Mouse (Mus musculus): Measurements from ENCODE around the gene Mall.

Mall gene

GRCm38 (mm10) chr2:127729671-127730070 lies at the start of gene Mall:
Mall (minus strand) TSS chr2:127729932.
- DNase-seq (ENCODE audit: low read depth in 1 of 2, low spot score in 2 of 2): no peak

DNA sequence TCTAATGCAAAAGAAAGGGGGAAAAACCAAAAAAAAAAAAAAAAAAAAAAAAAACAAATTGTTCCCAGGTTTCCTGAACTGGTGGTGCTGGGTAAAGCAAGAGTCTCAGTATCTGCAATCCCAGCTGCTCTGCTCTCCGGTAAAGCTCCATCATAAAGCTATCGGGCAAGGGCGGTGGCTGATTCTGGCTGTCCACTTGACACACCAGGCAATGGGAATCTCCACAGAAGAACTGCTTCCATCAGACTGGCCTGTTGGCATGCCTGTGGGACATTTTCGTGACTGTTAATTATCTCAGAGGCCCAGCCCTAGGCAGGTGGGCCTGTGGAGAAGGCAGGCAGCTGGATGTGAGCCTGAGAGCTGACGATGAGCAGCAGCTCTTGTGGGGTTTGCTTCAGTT lies 48.7 kb upstream of the Mall start:
- no peak for DNase-seq (ENCODE audit: low read depth in 1 of 2, low spot score in 2 of 2)

GRCm38 (mm10) chr2:127775013-127775412 lies 45.3 kb upstream of the Mall start:
- DNase-seq (ENCODE audit: low read depth in 1 of 2, low spot score in 2 of 2): no peak

DNA sequence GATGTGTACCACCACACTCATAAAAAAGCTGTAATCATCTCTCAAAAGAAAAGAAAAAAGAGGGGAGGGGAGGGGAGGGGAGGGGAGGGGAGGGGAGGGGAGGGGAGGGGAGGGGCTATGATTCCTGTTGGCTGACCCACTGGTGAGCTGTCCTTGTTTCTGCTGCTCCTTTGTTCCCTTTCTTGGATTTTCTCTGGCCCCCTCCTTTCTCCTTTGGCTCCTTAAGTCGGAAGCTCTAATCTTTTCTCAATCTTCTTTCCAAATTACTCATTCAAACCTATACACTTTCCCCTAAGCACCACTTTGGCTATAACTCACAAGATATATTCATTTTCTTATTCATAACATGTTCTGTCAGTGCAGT lies 44.8 kb upstream of the Mall start:
- no peak for DNase-seq (ENCODE audit: low read depth in 1 of 2, low spot score in 2 of 2)

- no peak for DNase-seq (ENCODE audit: low read depth in 1 of 2, low spot score in 2 of 2)
These were observed 44.3 kb upstream of the Mall start for GRCm38 (mm10) chr2:127773938-127774577.

DNA sequence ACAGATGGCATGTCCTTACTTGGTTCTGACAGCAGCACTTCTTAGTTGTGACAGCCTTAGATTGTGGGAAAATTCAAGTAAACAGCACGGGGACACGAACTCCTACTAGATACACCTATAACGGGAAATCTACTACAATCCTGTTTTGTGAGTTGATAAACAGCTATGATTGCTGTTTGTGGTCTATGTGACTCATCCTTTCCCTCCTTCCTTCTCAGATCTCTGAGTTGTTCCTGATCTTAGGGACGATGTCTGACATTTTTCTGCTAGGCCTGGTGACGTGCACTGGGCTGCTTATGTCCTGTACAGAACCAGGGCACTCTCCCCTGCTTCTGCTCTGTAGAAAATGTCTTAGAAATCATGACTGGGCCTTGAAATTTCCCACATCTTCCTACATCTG lies 31.9 kb upstream of the Mall start:
- no peak for DNase-seq (ENCODE audit: low read depth in 1 of 2, low spot score in 2 of 2)

GRCm38 (mm10) chr2:127760429-127761000 lies 30.8 kb upstream of the Mall start:
- DNase-seq (ENCODE audit: low read depth in 1 of 2, low spot score in 2 of 2): no peak

- DNase-seq (ENCODE audit: low read depth in 1 of 2, low spot score in 2 of 2): no peak
These were observed 30.3 kb upstream of the Mall start for GRCm38 (mm10) chr2:127760014-127760413.

DNA sequence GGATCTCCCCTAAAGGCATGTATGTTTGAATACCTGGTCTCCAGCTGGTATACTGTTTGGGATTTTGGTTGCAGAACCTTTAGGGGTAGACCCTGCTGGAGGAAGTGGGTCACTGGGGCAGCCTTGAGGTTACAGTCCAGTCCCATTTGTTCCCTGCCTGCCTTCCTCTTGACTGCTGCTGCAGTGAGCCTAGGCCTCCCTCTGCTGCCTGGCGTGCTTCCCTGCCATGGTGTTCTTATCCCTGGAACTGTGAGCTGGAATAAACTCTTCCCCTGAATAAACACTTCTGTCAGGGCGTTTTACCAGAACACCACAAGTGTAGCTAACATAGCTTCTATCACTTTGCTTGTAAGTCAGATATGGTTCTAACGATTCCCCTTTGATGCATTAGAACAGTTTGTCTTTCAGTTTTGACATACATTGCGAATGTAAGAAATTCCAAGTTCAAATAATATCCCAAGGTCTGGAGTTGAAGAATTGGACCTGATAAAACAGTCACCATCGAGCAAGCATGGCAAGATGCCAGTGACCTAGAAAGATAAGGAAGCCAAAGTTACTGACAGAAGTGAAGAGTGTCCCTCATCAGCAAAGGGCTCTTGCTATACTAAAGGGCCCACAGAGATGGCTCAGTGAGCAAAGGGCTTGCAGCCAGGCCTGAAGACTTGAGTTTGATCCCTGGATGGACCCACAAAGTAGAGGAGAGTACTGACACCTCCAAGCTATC lies 29.6 kb upstream of the Mall start:
- DNase-seq (ENCODE audit: low read depth in 1 of 2, low spot score in 2 of 2): no peak

GRCm38 (mm10) chr2:127757171-127757570 lies 27.4 kb upstream of the Mall start:
- DNase-seq (ENCODE audit: low read depth in 1 of 2, low spot score in 2 of 2): no peak

DNA sequence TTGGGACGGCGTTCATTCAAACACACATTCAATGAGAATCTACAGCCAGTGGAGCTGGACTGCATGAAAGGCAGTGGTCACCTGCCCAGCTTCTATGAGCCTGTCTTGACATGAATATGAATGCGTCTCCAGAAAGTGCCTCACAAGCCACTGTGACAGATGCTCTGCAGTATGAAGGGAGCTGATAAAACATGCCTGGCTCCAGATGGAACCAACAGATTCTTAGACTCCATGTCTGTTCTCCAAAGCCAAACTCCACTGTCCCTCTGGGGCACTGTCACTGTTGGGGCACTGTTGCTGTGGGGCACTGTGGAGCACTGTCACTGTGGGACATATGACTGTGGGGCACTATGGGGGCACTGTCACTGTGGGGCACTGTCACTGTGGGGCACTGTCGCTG lies 24.4 kb upstream of the Mall start:
- no peak for DNase-seq (ENCODE audit: low read depth in 1 of 2, low spot score in 2 of 2)

DNA sequence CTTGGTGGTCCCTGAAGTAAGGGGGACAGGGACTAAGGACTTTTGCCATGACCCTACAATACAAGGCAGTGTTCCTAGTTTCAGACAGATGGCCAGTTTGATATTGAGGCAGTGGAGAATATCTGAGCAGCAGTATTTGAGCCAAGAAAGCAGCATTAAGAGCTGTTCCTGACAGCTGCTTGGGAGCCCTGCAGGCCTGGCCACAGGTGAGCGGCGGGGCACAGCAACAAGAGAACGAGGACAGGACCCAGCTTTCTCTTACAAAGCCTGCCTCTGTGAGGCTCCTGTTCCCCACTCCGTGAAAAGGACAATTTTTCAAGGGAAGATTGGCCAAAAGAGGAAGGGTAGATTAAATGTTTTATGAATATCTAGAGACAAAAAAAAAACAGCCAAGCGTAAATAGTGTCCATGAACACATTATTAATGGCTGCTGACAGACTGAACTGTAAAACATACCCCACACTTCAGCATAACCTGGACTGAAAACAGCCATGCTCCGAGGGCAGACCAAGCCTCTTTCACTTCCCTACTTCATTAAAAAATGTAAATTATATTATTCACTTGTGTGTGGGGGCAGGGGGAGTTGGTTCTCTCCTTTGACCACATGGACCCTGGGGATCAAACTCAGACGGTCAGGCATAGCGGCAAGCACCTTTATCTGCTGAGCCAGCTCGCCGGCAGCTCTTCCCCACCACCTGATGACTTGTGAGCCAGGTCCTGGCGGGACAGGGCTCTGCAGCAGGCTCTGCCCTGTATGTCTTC lies 22.3 kb upstream of the Mall start:
- no peak for DNase-seq (ENCODE audit: low read depth in 1 of 2, low spot score in 2 of 2)

GRCm38 (mm10) chr2:127749376-127749775 lies 19.6 kb upstream of the Mall start:
- DNase-seq (ENCODE audit: low read depth in 1 of 2, low spot score in 2 of 2): no peak

- DNase-seq (ENCODE audit: low read depth in 1 of 2, low spot score in 2 of 2): no peak
These were observed 18.6 kb upstream of the Mall start for GRCm38 (mm10) chr2:127748316-127748715.

DNA sequence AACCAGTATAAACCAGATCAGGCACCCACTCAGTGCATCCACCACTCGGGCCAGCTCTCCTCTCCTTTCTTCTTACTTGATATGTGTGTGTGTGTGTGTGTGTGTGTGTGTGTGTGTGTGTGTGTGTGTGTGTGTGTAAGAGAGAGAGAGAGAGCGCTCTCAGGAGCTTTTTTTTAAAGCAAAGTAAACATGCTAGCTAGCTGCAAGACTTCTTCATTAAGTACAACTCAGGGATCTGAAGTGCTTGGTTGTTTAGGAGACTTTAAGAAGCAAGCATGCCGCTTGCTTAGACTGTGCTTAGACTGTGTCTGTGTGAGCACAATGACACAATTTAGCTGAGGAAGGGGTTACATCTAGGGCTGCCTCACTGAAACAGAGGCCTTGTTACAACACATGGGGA lies 12.9 kb upstream of the Mall start:
- DNase-seq (ENCODE audit: low read depth in 1 of 2, low spot score in 2 of 2): no peak

DNA sequence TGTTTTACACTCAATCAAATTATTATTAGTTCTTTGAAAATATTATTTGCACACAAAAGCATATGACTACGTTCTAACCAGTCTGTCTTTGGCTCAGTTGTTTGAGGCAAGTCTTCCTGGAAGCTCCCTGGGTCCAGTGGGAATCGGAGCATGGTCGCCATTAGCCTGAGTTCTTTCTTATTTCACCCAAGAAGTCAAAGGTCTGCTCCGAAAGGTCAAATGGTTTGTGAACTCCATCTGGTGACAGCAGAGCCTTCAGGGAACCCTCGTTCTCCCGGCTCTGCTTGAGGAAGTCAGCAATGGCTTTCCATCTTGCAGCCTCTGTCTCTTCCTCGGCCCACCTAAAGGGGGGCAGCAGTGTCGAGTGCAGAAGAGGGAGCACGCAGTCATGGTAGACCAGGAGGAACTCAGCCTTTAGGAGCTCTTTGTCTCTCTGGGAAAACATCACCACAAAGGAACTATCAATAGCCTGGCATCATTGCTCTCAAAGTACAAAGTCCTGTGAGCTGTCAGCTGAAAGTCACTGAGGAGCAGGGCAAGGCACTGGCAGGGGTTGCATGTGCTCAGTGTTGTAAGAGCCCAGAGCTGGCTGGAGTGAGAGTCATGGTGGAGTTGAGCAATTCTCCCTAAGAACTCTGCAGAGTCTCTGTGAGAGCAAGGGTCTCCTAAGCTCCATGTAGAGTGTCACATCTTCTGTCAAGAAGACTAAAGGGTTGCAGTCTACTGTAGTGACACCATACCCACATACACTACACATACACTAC lies 11.2 kb upstream of the Mall start:
- DNase-seq (ENCODE audit: low read depth in 1 of 2, low spot score in 2 of 2): no peak

- DNase-seq (ENCODE audit: low read depth in 1 of 2, low spot score in 2 of 2): no peak
These were observed 8.2 kb upstream of the Mall start for GRCm38 (mm10) chr2:127737885-127738284.

DNA sequence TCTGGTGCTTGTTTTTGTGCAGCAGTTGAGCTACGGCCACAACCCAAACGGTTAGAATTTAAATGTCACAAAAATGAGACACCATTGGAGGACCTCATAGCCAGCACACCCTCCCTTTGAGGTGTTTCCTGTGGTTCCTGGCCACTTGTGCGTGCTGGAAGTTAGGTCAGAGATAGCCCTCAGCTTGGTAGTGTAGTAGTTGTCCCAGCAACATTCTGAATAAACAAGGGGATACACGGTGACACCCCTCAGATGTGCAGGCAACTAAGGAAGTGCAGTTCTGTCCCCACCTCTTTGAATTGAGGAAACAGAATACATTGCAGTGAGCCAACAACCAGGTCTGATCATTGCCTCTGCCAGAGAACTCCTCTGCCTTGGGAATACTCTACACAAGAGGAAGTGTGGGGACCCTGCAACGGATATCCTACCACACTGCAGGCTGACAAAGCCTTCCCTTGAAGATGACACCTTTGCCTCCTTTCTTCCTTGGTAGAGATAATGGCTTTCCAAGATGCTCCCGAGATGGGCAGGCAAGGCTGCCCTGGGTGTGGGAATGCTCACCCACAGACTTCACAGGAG lies 7.0 kb upstream of the Mall start:
- no peak for DNase-seq (ENCODE audit: low read depth in 1 of 2, low spot score in 2 of 2)

DNA sequence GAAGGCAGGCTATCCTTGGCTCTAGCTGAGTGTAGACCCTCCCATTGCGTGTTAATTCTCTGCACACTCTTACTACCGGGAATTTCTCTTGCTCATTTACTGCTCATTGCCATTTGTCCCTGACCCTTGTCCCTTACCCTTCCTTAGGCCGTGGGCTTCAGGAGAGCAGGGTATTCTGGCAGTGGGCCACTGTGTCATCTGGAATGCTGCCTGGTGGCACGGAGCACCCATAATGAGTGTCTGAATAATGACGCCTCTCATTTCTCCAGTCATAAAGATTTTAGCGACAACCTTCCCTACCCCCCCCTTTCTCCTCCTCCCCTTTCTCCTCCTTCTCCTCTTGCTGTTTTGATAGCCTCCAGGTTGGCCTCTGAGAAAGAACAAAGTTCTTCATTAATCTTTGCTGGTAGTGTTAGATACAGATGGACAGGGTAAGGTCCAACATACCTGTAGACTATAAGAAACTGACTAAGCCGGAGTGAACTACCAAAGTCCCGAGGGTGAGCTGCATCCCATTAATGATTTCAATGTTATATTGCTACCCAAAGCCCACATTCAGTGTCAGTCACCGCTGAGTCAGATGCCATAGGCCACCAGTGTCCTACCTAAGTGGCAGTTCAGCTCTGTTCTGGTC lies 5.9 kb upstream of the Mall start:
- no peak for DNase-seq (ENCODE audit: low read depth in 1 of 2, low spot score in 2 of 2)

DNA sequence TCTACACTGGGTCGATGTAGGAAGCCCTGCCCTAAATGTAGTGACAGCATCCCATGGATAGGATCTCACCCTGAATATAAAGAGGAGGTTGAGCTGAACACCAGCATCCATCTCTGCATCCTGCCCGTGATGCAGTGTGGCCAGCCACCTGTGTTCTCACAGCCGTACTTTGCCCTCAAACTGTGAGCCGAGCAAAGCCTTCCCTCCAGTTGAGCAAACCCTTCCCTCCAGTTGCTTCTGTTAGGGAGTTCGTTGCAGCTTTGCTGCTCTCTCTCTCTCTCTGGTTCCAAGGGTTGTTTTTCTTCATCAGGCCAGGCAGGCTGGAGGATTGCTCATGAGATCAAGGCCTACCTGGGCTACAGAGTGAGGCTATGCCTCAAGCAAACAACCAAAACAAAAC lies 5.2 kb upstream of the Mall start:
- no peak for DNase-seq (ENCODE audit: low read depth in 1 of 2, low spot score in 2 of 2)

Measured in monocyte, adult 2 months (primary cell).